9 mouse cellular contexts compared by ENCODE assay signal in the genomic region with DNA sequence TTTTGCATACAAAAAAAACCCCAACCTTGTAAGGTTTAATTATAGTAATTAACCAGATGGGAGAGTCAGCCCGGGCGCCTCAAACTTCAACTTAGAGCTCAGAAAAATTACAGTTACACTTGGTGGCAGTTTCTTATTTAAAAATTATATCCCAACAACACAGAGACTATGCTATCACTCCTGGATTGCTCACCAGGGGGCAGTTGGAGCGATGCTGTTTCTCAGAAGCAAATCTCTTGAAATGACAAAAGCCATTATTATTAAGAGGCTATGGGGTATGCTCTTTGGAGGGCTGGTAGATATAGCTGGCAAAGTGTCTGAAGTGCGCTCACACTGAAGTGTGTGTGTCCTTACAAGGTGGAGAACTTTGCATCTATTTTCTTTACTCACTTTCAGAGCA. TPM values are rescaled to one million over a fixed set of nuclear protein-coding genes. Genes with fewer than 3 reads are reported as not detected.
DNase-seq lines count a peak whose midpoint lies in the region; ATAC-seq and TF ChIP-seq lines count a peak whose summit lies in the region.
"Had no signal": no experiment of that assay in that cellular context is flagged by ENCODE, and none has a peak within 500 bp of the region (broad histone marks: within the 10 kb centered on the region; RNA-seq: fewer than 3 reads in every experiment).

No protein-coding gene starts in this region.

- ATAC-seq in embryonic facial prominence, embryonic 11.5 days (replicated peaks; ENCODE audit: insufficient number of reproducible peaks, low FRiP score, low TSS enrichment, low read depth) = no peak
- ATAC-seq in heart, embryonic 15.5 days (replicated peaks; ENCODE audit: insufficient number of reproducible peaks, insufficient read depth, low FRiP score, low read depth) = no peak
- ATAC-seq in midbrain, embryonic 15.5 days (replicated peaks) = no peak
- no peak for ATAC-seq in frontal cortex, adult (ENCODE audit: low TSS enrichment)

- no peaks in the 10 kb centered on the region for H3K9me3 ChIP-seq in embryonic facial prominence, embryonic 11.5 days (replicated peaks; ENCODE audit: control insufficient read depth, low read length)
- H3K9me3 ChIP-seq in heart, embryonic 15.5 days (replicated peaks) = no peaks in the 10 kb centered on the region
- no peaks in the 10 kb centered on the region for H3K9me3 ChIP-seq in midbrain, embryonic 15.5 days

- H3K36me3 ChIP-seq in embryonic facial prominence, embryonic 11.5 days (replicated peaks; ENCODE audit: control insufficient read depth, insufficient read depth, low read depth, low read length) = no peaks in the 10 kb centered on the region
- H3K36me3 ChIP-seq in heart, embryonic 15.5 days = no peaks in the 10 kb centered on the region
- no peaks in the 10 kb centered on the region for H3K36me3 ChIP-seq in midbrain, embryonic 15.5 days (replicated peaks)

- H3K27me3 ChIP-seq in embryonic facial prominence, embryonic 11.5 days (ENCODE audit: control insufficient read depth, insufficient read depth, low read length) = no peaks in the 10 kb centered on the region
- H3K27me3 ChIP-seq in heart, embryonic 15.5 days = no peaks in the 10 kb centered on the region
- 0 out of 2 replicates have a peak, but pooled peaks cover 8% of the 10 kb centered on the region for H3K27me3 ChIP-seq in midbrain, embryonic 15.5 days (replicated peaks)

- peak overlapping the region; percentile 73; the same call in 1 of the 2 replicates for H3K4me3 ChIP-seq in left cerebral cortex, adult 2 months
- no peak overlapping the region; the same call in 1 of the 2 replicates for H3K4me3 ChIP-seq in embryonic facial prominence, embryonic 11.5 days (ENCODE audit: low read depth, low read length)
- H3K4me3 ChIP-seq in heart, embryonic 15.5 days = peak overlapping the region; percentile 69
- peak overlapping the region; percentile 68; the same call in 1 of the 2 replicates for H3K4me3 ChIP-seq in midbrain, embryonic 15.5 days

- H3K9ac ChIP-seq in embryonic facial prominence, embryonic 11.5 days (replicated peaks; ENCODE audit: low read length) = no peak overlapping the region
- H3K9ac ChIP-seq in heart, embryonic 15.5 days = no peak overlapping the region
- no peak overlapping the region for H3K9ac ChIP-seq in midbrain, embryonic 15.5 days

- no peak overlapping the region; the same call in 1 of the 2 replicates for H3K4me2 ChIP-seq in embryonic facial prominence, embryonic 11.5 days (ENCODE audit: low read depth, low read length)
- peak overlapping the region; percentile 85 for H3K4me2 ChIP-seq in heart, embryonic 15.5 days
- H3K4me2 ChIP-seq in midbrain, embryonic 15.5 days = peak overlapping the region; percentile 98

- no peaks in the 10 kb centered on the region for H3K4me1 ChIP-seq in embryonic facial prominence, embryonic 11.5 days (ENCODE audit: control insufficient read depth, insufficient read depth, low read length)
- peaks cover 26% of the 10 kb centered on the region for H3K4me1 ChIP-seq in heart, embryonic 15.5 days (replicated peaks)
- peaks cover 32% of the 10 kb centered on the region for H3K4me1 ChIP-seq in midbrain, embryonic 15.5 days

- TF ChIP-seq CTCF in left cerebral cortex, adult 2 months (IDR thresholded peaks at IDR 0.05) = peak; percentile 39

- no peak for DNase-seq in left cerebral cortex, adult 2 months (ENCODE audit: extremely low spot score in 1 of 2, low spot score in 2 of 2)
- DNase-seq in left cerebral cortex, postnatal 4 days = no peak
- DNase-seq in embryonic facial prominence, embryonic 11.5 days (ENCODE audit: low spot score) = peak; percentile 26
- no peak for DNase-seq in spleen, adult 18-20 months
- DNase-seq: thymus, adult 2 months had no signal

- intact Hi-C loops in left cerebral cortex, adult 2 months (cut with DNase I) = no loop called here
- intact Hi-C loops in left cerebral cortex, postnatal 4 days (cut with DNase I) = loop anchor here (5.0 kb wide), 1 partner anchor 396 kb away; no protein-coding TSS in a partner anchor

- 49% methylated on average over 4 of the region's 4 CpGs for WGBS in embryonic facial prominence, embryonic 11.5 days
- WGBS in heart, embryonic 15.5 days = 49% methylated on average over 4 of the region's 4 CpGs
- 60% methylated on average over 4 of the region's 4 CpGs for WGBS in midbrain, embryonic 15.5 days

- no peak overlapping the region for H3K27ac ChIP-seq in left cerebral cortex, adult 2 months
- H3K27ac ChIP-seq in embryonic facial prominence, embryonic 11.5 days (replicated peaks; ENCODE audit: low read depth, low read length) = no peak overlapping the region
- H3K27ac ChIP-seq in heart, embryonic 15.5 days = no peak overlapping the region
- H3K27ac ChIP-seq in midbrain, embryonic 15.5 days = no peak overlapping the region

RNA-seq across cellular contexts. Expression of gene Fras1, which starts 2.5 kb away (rescaled TPM):
- 10 to 100 TPM; 23.0 to 25.2 TPM for total RNA-seq in left cerebral cortex, adult 2 months (2021)
- total RNA-seq in left cerebral cortex, postnatal 4 days (2021) = 10 to 100 TPM; 21.1 to 24.8 TPM
- polyA plus RNA-seq in embryonic facial prominence, embryonic 11.5 days (2014; fragmentation: Nextera tagmentation; extraction: Ambion mirVana) = 13.5 and 15.3 TPM in 2 replicates
- polyA plus RNA-seq in heart, embryonic 15.5 days (2015; fragmentation: Nextera tagmentation; extraction: Ambion mirVana) = 12.1 and 14.7 TPM in 2 replicates
- polyA plus RNA-seq in midbrain, embryonic 15.5 days (2015; fragmentation: Nextera tagmentation; extraction: Ambion mirVana) = 4.7 and 6.4 TPM in 2 replicates
- total RNA-seq: common myeloid progenitor, adult 5-6 weeks had no signal
